ENCODE assay signal across 9 mouse cellular contexts in the genomic region with DNA sequence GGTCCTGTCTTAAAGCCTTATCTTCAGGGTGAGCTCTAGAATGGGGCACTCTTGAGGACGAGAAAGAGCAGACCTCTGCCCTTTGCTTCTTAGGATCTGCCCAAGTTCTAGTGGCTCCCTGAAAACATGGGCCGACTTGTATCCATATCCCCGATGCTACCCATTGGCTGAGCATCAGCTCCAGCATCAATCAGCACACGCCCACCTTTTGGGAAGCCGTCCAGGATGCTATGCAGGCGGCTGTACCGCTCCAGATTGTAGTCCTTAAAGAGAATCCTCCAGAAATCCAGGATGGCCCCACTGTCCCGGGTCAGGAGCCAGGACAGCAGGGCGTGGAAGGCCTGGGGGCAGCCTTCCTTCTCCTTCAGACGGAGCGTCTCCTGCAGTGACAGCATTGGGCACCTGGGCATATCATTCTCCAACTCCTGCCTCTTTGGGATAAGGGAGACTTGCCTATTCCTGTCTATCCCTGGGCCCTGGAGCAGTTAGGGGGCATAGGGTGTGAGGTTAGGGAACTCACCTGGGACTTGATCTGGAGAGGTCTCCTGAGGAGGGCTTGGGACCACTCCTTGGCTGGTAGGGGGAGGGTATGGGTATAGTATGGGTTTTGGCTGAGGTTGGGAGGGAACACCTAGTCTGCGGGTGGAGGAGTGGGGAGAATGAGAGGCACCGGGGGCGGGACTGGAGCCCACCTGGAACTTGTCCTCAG. TPM values are rescaled to one million over a fixed set of nuclear protein-coding genes. Genes with fewer than 3 reads are reported as not detected.
DNase-seq lines count a peak whose midpoint lies in the region; ATAC-seq lines count a peak whose summit lies in the region.
"Had no signal": no experiment of that assay in that cellular context is flagged by ENCODE, and none has a peak within 500 bp of the region (broad histone marks: within the 10 kb centered on the region; RNA-seq: fewer than 3 reads in every experiment).

No protein-coding gene starts in this region.

- no peak overlapping the region for H3K9ac ChIP-seq in heart, embryonic 15.5 days
- H3K9ac ChIP-seq in embryonic facial prominence, embryonic 15.5 days = no peak overlapping the region

- H3K27ac ChIP-seq in heart, embryonic 15.5 days = no peak overlapping the region
- no peak overlapping the region for H3K27ac ChIP-seq in embryonic facial prominence, embryonic 15.5 days (replicated peaks)

- H3K4me1 ChIP-seq in heart, embryonic 15.5 days (replicated peaks) = peaks cover 9% of the 10 kb centered on the region
- peaks cover 15% of the 10 kb centered on the region for H3K4me1 ChIP-seq in embryonic facial prominence, embryonic 15.5 days

- no peak for DNase-seq in heart, adult 9 months (ENCODE audit: low spot score in 2 of 2)
- DNase-seq in layer of hippocampus, postnatal 10 days (ENCODE audit: low spot score in 2 of 2) = peak; percentile 41 to 42
- DNase-seq in naive thymus-derived CD4-positive, alpha-beta T cell, adult 2 months (ENCODE audit: low read depth) = peak; percentile 17
- DNase-seq in adrenal gland, postnatal 4 days (ENCODE audit: low spot score in 2 of 2) = no peak
- DNase-seq in kidney, postnatal 36 days = no peak
- no peak for DNase-seq in adrenal gland, adult (ENCODE audit: inconsistent age in 2 of 2, low spot score in 1 of 2)

- H3K9me3 ChIP-seq in heart, embryonic 15.5 days (replicated peaks) = no peaks in the 10 kb centered on the region
- H3K9me3 ChIP-seq in embryonic facial prominence, embryonic 15.5 days (replicated peaks) = no peaks in the 10 kb centered on the region

- peak overlapping the region; percentile 26 for H3K4me3 ChIP-seq in heart, embryonic 15.5 days
- peak overlapping the region; percentile 18 for H3K4me3 ChIP-seq in embryonic facial prominence, embryonic 15.5 days (replicated peaks)
- H3K4me3 ChIP-seq: erythroblast, embryonic 14.5 days had no signal

- no peak for ATAC-seq in heart, embryonic 15.5 days (replicated peaks; ENCODE audit: insufficient number of reproducible peaks, insufficient read depth, low FRiP score, low read depth)
- no peak for ATAC-seq in embryonic facial prominence, embryonic 15.5 days (ENCODE audit: insufficient number of reproducible peaks, low FRiP score, low TSS enrichment, low read depth)

- 54% methylated on average over 14 of the region's 14 CpGs for WGBS in heart, embryonic 15.5 days
- WGBS in embryonic facial prominence, embryonic 15.5 days = 46% methylated on average over 14 of the region's 14 CpGs

- peak overlapping the region; percentile 52 for H3K4me2 ChIP-seq in heart, embryonic 15.5 days
- peak overlapping the region; percentile 47 for H3K4me2 ChIP-seq in embryonic facial prominence, embryonic 15.5 days (replicated peaks)

- peaks cover 20% of the 10 kb centered on the region for H3K27me3 ChIP-seq in heart, embryonic 15.5 days
- H3K27me3 ChIP-seq in embryonic facial prominence, embryonic 15.5 days = no peaks in the 10 kb centered on the region

- H3K36me3 ChIP-seq in heart, embryonic 15.5 days = no peaks in the 10 kb centered on the region
- no peaks in the 10 kb centered on the region for H3K36me3 ChIP-seq in embryonic facial prominence, embryonic 15.5 days

RNA-seq across cellular contexts. Expression of a gene that starts 0.6 kb away (rescaled TPM):
- 0.16 and 1.5 TPM in 2 replicates for polyA plus RNA-seq in heart, embryonic 15.5 days (2015; fragmentation: Nextera tagmentation; extraction: Ambion mirVana)
- 0.30 and 0.31 TPM in 2 replicates for polyA plus RNA-seq in embryonic facial prominence, embryonic 15.5 days (2015; fragmentation: Nextera tagmentation; extraction: Ambion mirVana)
- total RNA-seq in layer of hippocampus, postnatal 10 days (2021) = under 1 TPM; 0.36 to 0.50 TPM
- not detected for total RNA-seq in adrenal gland, postnatal 4 days (2021)
- polyA plus RNA-seq: erythroblast, embryonic 14.5 days had no signal

RNA-seq across cellular contexts. Expression of a gene that starts 1.1 kb away (rescaled TPM):
- not detected in 2 replicates for polyA plus RNA-seq in heart, embryonic 15.5 days (2015; fragmentation: Nextera tagmentation; extraction: Ambion mirVana)
- 0.39 and 0.65 TPM in 2 replicates for polyA plus RNA-seq in embryonic facial prominence, embryonic 15.5 days (2015; fragmentation: Nextera tagmentation; extraction: Ambion mirVana)
- total RNA-seq in layer of hippocampus, postnatal 10 days (2021) = not detected
- total RNA-seq in adrenal gland, postnatal 4 days (2021) = 1 to 10 TPM; 2.9 to 3.2 TPM
- polyA plus RNA-seq: erythroblast, embryonic 14.5 days had no signal

RNA-seq across cellular contexts. Expression of a gene that starts 26.3 kb away (rescaled TPM):
- polyA plus RNA-seq in heart, embryonic 15.5 days (2015; fragmentation: Nextera tagmentation; extraction: Ambion mirVana) = 1.5 and 2.9 TPM in 2 replicates
- polyA plus RNA-seq in embryonic facial prominence, embryonic 15.5 days (2015; fragmentation: Nextera tagmentation; extraction: Ambion mirVana) = 5.3 and 5.5 TPM in 2 replicates
- total RNA-seq in layer of hippocampus, postnatal 10 days (2021) = 1 to 10 TPM; 2.6 to 3.5 TPM
- total RNA-seq in adrenal gland, postnatal 4 days (2021) = 10 to 100 TPM; 15.4 to 19.4 TPM

RNA-seq across cellular contexts. Expression of a gene that starts 33.0 kb away (rescaled TPM):
- 167 and 185 TPM in 2 replicates for polyA plus RNA-seq in heart, embryonic 15.5 days (2015; fragmentation: Nextera tagmentation; extraction: Ambion mirVana)
- 129 and 148 TPM in 2 replicates for polyA plus RNA-seq in embryonic facial prominence, embryonic 15.5 days (2015; fragmentation: Nextera tagmentation; extraction: Ambion mirVana)
- 100 to 1,000 TPM; 112 to 116 TPM for total RNA-seq in layer of hippocampus, postnatal 10 days (2021)
- 10 to 100 TPM; 85.6 to 87.2 TPM for total RNA-seq in adrenal gland, postnatal 4 days (2021)

Comparison
In these comparisons a context has a peak if more than half of its experiments do, and no peak if none do; other contexts are left out.
1. DNase-seq: peak in layer of hippocampus, postnatal 10 days (2 of 2) and naive thymus-derived CD4-positive, alpha-beta T cell, adult 2 months (single experiment); none in heart, adult 9 months (0 of 2), adrenal gland, postnatal 4 days (0 of 2), kidney, postnatal 36 days (0 of 2) and adrenal gland, adult (0 of 2).